Mouse (Mus musculus): Measurements from ENCODE around the gene March1.

DNA sequence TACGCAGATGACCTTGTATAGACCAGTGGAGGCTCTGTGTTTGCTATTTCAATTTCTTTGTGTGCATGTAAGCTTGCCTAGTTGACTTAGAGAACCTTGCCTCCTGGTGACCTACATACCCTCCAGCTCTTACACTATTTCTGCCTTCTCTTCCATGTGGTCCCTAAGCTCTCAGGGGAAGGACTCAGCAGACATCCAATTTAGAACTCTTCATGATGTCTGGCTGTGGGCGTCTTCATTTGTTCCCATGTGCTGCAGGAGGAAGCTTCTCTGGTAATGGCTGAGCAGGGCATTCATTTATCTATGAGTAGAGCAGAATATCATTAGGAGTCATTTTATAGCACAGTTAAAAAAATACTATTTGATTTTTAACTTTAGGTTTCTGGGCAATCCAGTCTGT lies 195.3 kb downstream of the March1 start:
- TF ChIP-seq GATA1 (IDR thresholded peaks at IDR 0.05; ENCODE audit: borderline replicate concordance, low read length) (no peak), FLI1 (IDR thresholded peaks at IDR 0.05; ENCODE audit: low read length) (no peak)

All from megakaryocyte, embryonic 14.5 days (primary cell).